Comparison of ENCODE assay signal across 8 mouse cellular contexts in genomic region chr9:65404331-65405183, GRCm38 (mm10). TPM values are rescaled to one million over a fixed set of nuclear protein-coding genes. Genes with fewer than 3 reads are reported as not detected.
DNase-seq lines count a peak whose midpoint lies in the region; ATAC-seq lines count a peak whose summit lies in the region.

No protein-coding gene starts in this region.

- H3K4me3 ChIP-seq in heart, embryonic 16.5 days (ENCODE audit: low read length), result 0 out of 2 replicates have a peak overlapping the region, but pooled peaks have one; percentile 33

- DNase-seq in 3134 (ENCODE audit: extremely low read depth, insufficient read length, low spot score), result peak; percentile 81
- peak; percentile 83 for DNase-seq in Muller cell, postnatal 12 days (ENCODE audit: inconsistent ontology term)
- peak; percentile 81 to 87 for DNase-seq in cerebellum, postnatal 25 days
- peak; percentile 62 to 73 for DNase-seq in layer of hippocampus, postnatal 36 days
- DNase-seq in right cerebral cortex, adult 18-20 months, result peak; percentile 81
- DNase-seq in c-Kit-positive CD71-positive TER-119-positive erythroid progenitor cells, embryonic 14.5 days (ENCODE audit: low spot score), result no peak
- no peak for DNase-seq in retina, postnatal 1 day

- no peaks in the 10 kb centered on the region for H3K9me3 ChIP-seq in heart, embryonic 16.5 days (replicated peaks; ENCODE audit: control insufficient read depth, low read length)

- 39% methylated on average over 15 of the region's 15 CpGs for WGBS in heart, embryonic 16.5 days

- peak; percentile 74 for ATAC-seq in heart, embryonic 16.5 days (replicated peaks; ENCODE audit: extremely low read depth, insufficient read depth, low FRiP score)

- H3K36me3 ChIP-seq in heart, embryonic 16.5 days (ENCODE audit: control insufficient read depth, insufficient read depth), result no peaks in the 10 kb centered on the region

- H3K9ac ChIP-seq in heart, embryonic 16.5 days (ENCODE audit: low read length), result peak overlapping the region; percentile 61

- no peaks in the 10 kb centered on the region for H3K27me3 ChIP-seq in heart, embryonic 16.5 days (ENCODE audit: control insufficient read depth, insufficient read depth, low read length)

- peak overlapping the region; percentile 66 for H3K27ac ChIP-seq in heart, embryonic 16.5 days (ENCODE audit: low read length)

- peaks cover 7% of the 10 kb centered on the region for H3K4me1 ChIP-seq in heart, embryonic 16.5 days (ENCODE audit: control insufficient read depth, insufficient read depth, low read length)

- peak overlapping the region; percentile 61 for H3K4me2 ChIP-seq in heart, embryonic 16.5 days (ENCODE audit: low read depth, low read length)

RNA-seq across cellular contexts. Expression of gene Rasl12, which starts 6.3 kb away (rescaled TPM):
- polyA plus RNA-seq in heart, embryonic 16.5 days (2015; fragmentation: Nextera tagmentation; extraction: Ambion mirVana), result 8.4 and 11.6 TPM in 2 replicates
- 1 to 10 TPM; 3.3 to 3.7 TPM for total RNA-seq in layer of hippocampus, postnatal 36 days (2021)

RNA-seq across cellular contexts. Expression of gene Kbtbd13, which starts 13.1 kb away (rescaled TPM):
- polyA plus RNA-seq in heart, embryonic 16.5 days (2015; fragmentation: Nextera tagmentation; extraction: Ambion mirVana), result 1.4 and 1.8 TPM in 2 replicates
- total RNA-seq in layer of hippocampus, postnatal 36 days (2021), result under 1 TPM; 0.22 to 0.25 TPM

RNA-seq across cellular contexts. Expression of gene Slc51b, which starts 18.2 kb away (rescaled TPM):
- polyA plus RNA-seq in heart, embryonic 16.5 days (2015; fragmentation: Nextera tagmentation; extraction: Ambion mirVana), result 0.70 TPM in 1 of 2 replicates, not detected in the other
- not detected for total RNA-seq in layer of hippocampus, postnatal 36 days (2021)

RNA-seq across cellular contexts. Expression of gene Mtfmt, which starts 31.0 kb away (rescaled TPM):
- polyA plus RNA-seq in heart, embryonic 16.5 days (2015; fragmentation: Nextera tagmentation; extraction: Ambion mirVana), result 13.7 and 15.0 TPM in 2 replicates
- 10 to 100 TPM; 17.9 to 20.2 TPM for total RNA-seq in layer of hippocampus, postnatal 36 days (2021)

RNA-seq across cellular contexts. Expression of gene Ubap1l, which starts 43.7 kb away (rescaled TPM):
- 0.13 and 0.42 TPM in 2 replicates for polyA plus RNA-seq in heart, embryonic 16.5 days (2015; fragmentation: Nextera tagmentation; extraction: Ambion mirVana)
- 1 to 10 TPM; 3.5 to 4.9 TPM for total RNA-seq in layer of hippocampus, postnatal 36 days (2021)

Comparison
In these comparisons a context has a peak if more than half of its experiments do, and no peak if none do; other contexts are left out.
1. DNase-seq: peak in 3134 (single experiment), Muller cell, postnatal 12 days (single experiment), cerebellum, postnatal 25 days (2 of 2), layer of hippocampus, postnatal 36 days (2 of 2) and right cerebral cortex, adult 18-20 months (single experiment); none in c-Kit-positive CD71-positive TER-119-positive erythroid progenitor cells, embryonic 14.5 days (single experiment) and retina, postnatal 1 day (single experiment).